Mouse (Mus musculus) neural tube, embryonic 14.5 days (tissue): ENCODE results near the gene Mag. TPM values are rescaled to one million over a fixed set of nuclear protein-coding genes. Genes with fewer than 3 reads are reported as not detected.

Experiments used
- ATAC-seq: fragments of 200-750 bp; cut with Nextera tagmentation; 2 replicates; pipeline ENCODE4 v1.8.0; 2017; ENCODE audit warnings: low read depth, mild to moderate bottlenecking, moderate TSS enrichment, moderate library complexity
- H3K27ac ChIP-seq: fragments of 300-500 bp; sonication (generic); 2 replicates; pipeline ENCODE4 v1.5.1; 2014; ENCODE audit warnings: low read depth, mild to moderate bottlenecking, control low read depth, low read length, moderate library complexity, mixed read lengths
- H3K27me3 ChIP-seq: fragments of 300-500 bp; sonication (generic); 2 replicates; pipeline ENCODE4 v1.6.1; 2014; ENCODE audit warnings: low read length; ENCODE audit not compliant: control insufficient read depth, insufficient read depth
- H3K36me3 ChIP-seq: fragments of 300-500 bp; sonication (generic); 2 replicates; pipeline ENCODE4 v1.6.1; 2014; ENCODE audit warnings: low read length, mixed read lengths; ENCODE audit not compliant: control insufficient read depth, insufficient read depth
- H3K4me1 ChIP-seq: fragments of 300-500 bp; sonication (generic); 2 replicates; pipeline ENCODE4 v1.6.1; 2014; ENCODE audit warnings: low read length; ENCODE audit not compliant: control insufficient read depth, insufficient read depth
- H3K4me2 ChIP-seq: fragments of 300-500 bp; sonication (generic); 2 replicates; pipeline ENCODE4 v1.6.1; 2014; ENCODE audit warnings: mild to moderate bottlenecking, low read depth, low read length, control low read depth
- H3K4me3 ChIP-seq: fragments of 300-500 bp; sonication (generic); 2 replicates; pipeline ENCODE4 v1.5.1; 2014; ENCODE audit warnings: low read depth, low read length, control low read depth, mixed read lengths
- H3K9ac ChIP-seq: fragments of 300-500 bp; sonication (generic); replicated peaks from 2 replicates; pipeline ENCODE4 v1.6.1; 2014; ENCODE audit warnings: low read depth, mild to moderate bottlenecking, control low read depth, low read length, mixed read lengths
- H3K9me3 ChIP-seq: fragments of 300-500 bp; sonication (generic); 2 replicates; pipeline ENCODE4 v1.6.1; 2016; ENCODE audit warnings: low read length; ENCODE audit not compliant: control insufficient read depth
- WGBS: fragments of 180-500 bp; shearing (Covaris S2); extraction: QIAGEN DNeasy Blood & Tissue Kit; methylation state at CpG from one replicate; pipeline ENCODE4 v1.1.7; 2014; 5-methylcytosine and 5-hydroxymethylcytosine counted together
- polyA plus RNA-seq: library from polyadenylated mRNA; unstranded; fragments of >200 nt; fragmentation: Nextera tagmentation; extraction: Ambion mirVana; gene quantifications from 2 replicates; pipeline ENCODE4 v1.2.1, GENCODE M21; 2014

Gene Mag
- polyA plus RNA-seq, 1 experiment from 2014 or later = 2.4 TPM

DNA sequence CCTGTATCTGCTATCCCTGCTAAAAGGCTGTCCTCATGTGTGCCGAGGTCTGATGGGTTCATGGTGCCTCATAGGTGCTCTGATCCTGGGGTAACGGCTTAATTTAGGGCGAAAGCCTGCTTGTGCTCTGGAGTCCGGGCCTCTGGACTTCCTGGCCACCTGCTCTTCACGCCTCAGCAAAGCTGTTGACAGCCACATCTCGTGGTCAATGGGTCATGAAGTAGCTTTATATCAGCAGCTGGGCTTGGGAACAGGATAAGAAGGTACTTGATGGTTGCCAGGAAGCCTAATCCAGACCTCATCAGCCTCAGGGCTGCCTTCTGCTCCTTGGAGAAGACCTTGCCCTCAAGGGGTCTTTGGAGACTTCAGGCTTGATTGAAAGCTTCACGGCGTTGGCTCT is 51.3 kb downstream of the Mag start:
- Histone ChIP-seq H3K4me3 (no peak overlapping the region), H3K27ac (no peak overlapping the region), H3K27me3 (no peaks in the 10 kb centered on the region), H3K4me2 (no peak overlapping the region), H3K4me1 (no peaks in the 10 kb centered on the region), H3K9me3 (no peaks in the 10 kb centered on the region), H3K9ac (no peak overlapping the region), H3K36me3 (no peaks in the 10 kb centered on the region)
- no peak for ATAC-seq
- 80% methylated on average over 8 of the region's 8 CpGs for WGBS

DNA sequence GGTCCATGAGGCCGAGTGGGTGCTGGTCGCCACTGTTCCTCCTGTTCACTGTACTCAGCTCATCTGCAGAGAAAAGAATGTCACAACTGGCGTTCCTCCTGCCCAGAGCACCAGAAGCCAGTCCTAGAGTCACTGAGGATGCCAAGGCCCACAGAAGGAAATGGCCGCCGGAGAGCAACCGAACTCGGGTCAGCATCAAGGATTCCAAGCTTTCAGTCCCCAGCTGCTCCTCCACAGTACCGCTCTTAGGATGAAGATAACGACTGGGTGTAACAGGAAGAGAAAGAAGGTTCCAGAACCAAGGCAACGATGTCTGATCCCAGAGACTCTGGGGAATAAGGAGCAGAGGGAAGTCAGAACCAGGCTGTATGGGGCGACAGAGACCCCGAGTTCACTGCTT is 53.2 kb downstream of the Mag start, which contains the start of gene Ffar1:
Gene Ffar1 (minus strand): TSS at position 101 of the 400 bp plus-strand sequence.
- 92% methylated on average over 12 of the region's 12 CpGs for WGBS
- no peaks in the 10 kb centered on the region for H3K27me3 ChIP-seq
- H3K9ac ChIP-seq = no peak within 1 kb of the TSS
- no peak within 1 kb of the TSS for H3K27ac ChIP-seq
- no peaks in the 10 kb centered on the region for H3K36me3 ChIP-seq
- no peaks in the 10 kb centered on the region for H3K4me1 ChIP-seq
- H3K4me3 ChIP-seq = no peak within 1 kb of the TSS
- ATAC-seq = no peak
- H3K4me2 ChIP-seq = no peak within 1 kb of the TSS
- H3K9me3 ChIP-seq = no peaks in the 10 kb centered on the region

DNA sequence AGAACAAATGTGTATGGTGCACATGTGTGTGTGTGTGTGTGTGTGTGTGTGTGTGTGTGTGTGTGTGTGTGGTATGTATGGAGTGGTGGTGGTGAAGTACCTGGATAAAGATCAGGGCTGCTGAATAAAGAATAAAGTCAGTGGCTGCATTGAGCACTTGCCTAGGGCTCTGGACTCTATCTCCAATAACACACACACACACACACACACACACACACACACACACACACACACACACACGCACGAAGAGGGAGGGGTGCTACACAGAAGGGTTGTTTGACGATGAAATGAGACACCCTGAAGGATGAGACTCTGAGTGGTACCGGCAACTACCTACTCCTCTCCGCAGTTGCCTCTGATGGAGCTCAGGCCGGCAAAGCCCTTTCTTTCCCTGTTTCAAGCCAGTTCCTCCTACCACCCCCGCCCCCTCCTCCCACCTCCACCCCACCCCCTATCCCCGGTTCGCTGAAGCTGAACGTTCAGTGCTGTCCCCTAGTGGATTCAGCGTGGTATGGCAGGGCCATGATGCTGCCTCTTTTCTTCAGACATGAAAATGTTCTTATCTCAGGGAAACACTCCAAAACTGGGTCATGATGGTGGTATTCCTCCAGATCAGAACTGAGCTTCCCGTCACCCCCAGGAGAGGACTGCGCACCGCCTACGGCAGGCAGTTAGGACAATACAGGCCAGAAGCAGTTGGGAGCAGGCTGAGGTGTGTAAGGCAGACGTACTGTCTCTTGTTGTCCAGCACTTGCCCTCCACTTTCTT is 54.9 kb downstream of the Mag start:
- Histone ChIP-seq H3K4me2 (peak overlapping the region; percentile 34), H3K4me3 (peak overlapping the region; percentile 8; the same call in 1 of the 2 replicates), H3K9me3 (no peaks in the 10 kb centered on the region), H3K27me3 (no peaks in the 10 kb centered on the region), H3K36me3 (no peaks in the 10 kb centered on the region), H3K27ac (no peak overlapping the region), H3K9ac (no peak overlapping the region), H3K4me1 (no peaks in the 10 kb centered on the region)
- 10% methylated on average over 14 of the region's 16 CpGs for WGBS
- ATAC-seq = peak; percentile 85

DNA sequence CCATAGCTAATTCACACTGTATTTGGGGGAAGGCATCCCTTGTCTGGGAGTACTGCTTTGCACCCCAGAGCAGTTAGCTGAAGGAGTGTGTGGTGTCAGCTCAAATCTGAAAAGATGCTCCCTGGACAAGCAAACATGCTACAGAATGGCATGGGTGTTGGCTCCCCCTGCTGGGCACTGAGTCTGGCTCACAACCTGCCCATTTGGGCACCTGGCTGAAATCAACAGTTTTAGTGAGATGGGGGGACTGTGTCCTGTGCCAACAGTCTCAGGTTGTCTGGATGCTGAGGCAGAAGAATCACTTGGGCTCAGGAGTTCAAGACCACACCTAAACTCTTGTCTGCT is 55.4 kb downstream of the Mag start:
- Histone ChIP-seq H3K9ac (no peak overlapping the region), H3K9me3 (no peaks in the 10 kb centered on the region), H3K4me1 (no peaks in the 10 kb centered on the region), H3K27me3 (no peaks in the 10 kb centered on the region), H3K4me3 (no peak overlapping the region), H3K36me3 (no peaks in the 10 kb centered on the region), H3K4me2 (no peak overlapping the region; the same call in 1 of the 2 replicates), H3K27ac (no peak overlapping the region)
- ATAC-seq = peak; percentile 77

DNA sequence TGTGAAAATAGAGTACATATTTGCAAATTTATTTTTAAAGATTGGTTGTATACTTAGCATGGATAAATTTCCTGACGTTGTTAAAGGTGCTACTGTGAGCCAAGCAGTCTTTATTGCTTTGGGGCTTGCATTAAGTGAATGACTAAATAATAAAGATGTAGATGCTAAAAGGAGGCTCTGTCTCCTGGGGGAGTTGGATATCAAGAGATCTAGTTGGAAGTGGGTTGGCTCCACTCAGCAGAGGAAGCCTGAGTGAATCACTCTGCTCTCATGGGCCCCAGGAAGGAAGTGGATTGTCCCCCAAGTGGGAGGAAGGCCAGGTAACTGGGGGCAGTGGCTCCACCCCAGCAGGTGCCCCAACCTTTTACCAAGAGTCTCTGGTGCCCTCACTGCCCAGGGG is 56.9 kb downstream of the Mag start:
- no peak overlapping the region for H3K4me2 ChIP-seq
- H3K27me3 ChIP-seq = no peaks in the 10 kb centered on the region
- 76% methylated on average over 1 of the region's 1 CpGs for WGBS
- no peak overlapping the region for H3K4me3 ChIP-seq
- no peaks in the 10 kb centered on the region for H3K36me3 ChIP-seq
- H3K9me3 ChIP-seq = no peaks in the 10 kb centered on the region
- no peak overlapping the region for H3K9ac ChIP-seq
- no peaks in the 10 kb centered on the region for H3K4me1 ChIP-seq
- ATAC-seq = no peak
- no peak overlapping the region for H3K27ac ChIP-seq

DNA sequence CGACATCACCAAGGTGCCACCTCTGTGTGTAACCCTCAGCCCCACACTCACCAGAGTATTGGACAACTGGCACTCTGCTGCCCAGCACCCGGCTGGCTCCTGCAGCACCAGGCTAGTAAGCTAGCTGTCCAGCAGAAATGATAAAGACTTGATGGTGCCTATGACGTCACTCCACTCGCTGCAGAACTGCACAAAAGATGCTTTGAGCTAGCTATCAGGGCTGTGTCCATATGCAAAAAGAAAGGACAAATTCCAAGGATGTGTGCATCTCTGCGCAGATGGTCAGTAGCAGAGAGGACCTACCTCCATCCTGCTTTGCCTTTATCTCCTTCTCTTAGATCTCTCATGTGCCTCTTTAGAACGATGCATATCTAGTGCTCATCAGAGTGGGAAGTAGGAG is 58.6 kb downstream of the Mag start, which contains the start of gene Ffar3:
Gene Ffar3 (minus strand): TSS at position 101 of the 400 bp plus-strand sequence.
- no peaks in the 10 kb centered on the region for H3K27me3 ChIP-seq
- no peaks in the 10 kb centered on the region for H3K4me1 ChIP-seq
- H3K4me3 ChIP-seq = no peak within 1 kb of the TSS
- no peaks in the 10 kb centered on the region for H3K9me3 ChIP-seq
- H3K36me3 ChIP-seq = no peaks in the 10 kb centered on the region
- 84% methylated on average over 6 of the region's 6 CpGs for WGBS
- H3K4me2 ChIP-seq = no peak within 1 kb of the TSS
- no peak within 1 kb of the TSS for H3K9ac ChIP-seq
- no peak for ATAC-seq
- no peak within 1 kb of the TSS for H3K27ac ChIP-seq

DNA sequence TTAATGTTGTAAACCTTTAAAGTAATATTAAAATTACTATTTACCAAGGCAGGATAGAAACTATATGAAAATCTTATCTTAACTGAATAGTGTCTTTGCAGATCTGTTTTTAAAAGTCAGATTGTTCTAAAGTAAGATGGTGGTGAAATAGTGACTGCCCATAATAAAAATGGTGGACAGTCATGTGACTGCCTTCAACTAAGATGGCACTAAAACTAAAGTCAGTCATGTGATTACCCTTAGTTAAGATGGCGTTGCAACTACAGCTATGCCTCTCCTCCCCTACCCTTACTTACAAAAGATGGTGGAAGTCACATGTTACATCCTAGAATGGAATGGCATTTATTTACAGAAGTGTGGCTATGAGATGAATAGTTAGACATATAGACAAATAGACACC is 63.3 kb downstream of the Mag start:
- H3K4me3 ChIP-seq = no peak overlapping the region
- no peak overlapping the region for H3K9ac ChIP-seq
- H3K27ac ChIP-seq = no peak overlapping the region
- no peaks in the 10 kb centered on the region for H3K27me3 ChIP-seq
- no peaks in the 10 kb centered on the region for H3K36me3 ChIP-seq
- no peak overlapping the region for H3K4me2 ChIP-seq
- whole genome bisulfite sequencing = 97% methylated on average over 1 of the region's 1 CpGs
- H3K9me3 ChIP-seq = no peaks in the 10 kb centered on the region
- no peak for ATAC-seq
- H3K4me1 ChIP-seq = no peaks in the 10 kb centered on the region

Other genes with a start within 250 kb of the Mag start
- 22.4 and 23.9 TPM in 2 replicates for gene Haus5, start 249.9 kb downstream of the Mag start, polyA plus RNA-seq
- not detected in 2 replicates for gene Pmis2, start 243.3 kb downstream of the Mag start, polyA plus RNA-seq
- gene 2200002J24Rik, start 215.9 kb downstream of the Mag start, polyA plus RNA-seq = not detected in 2 replicates
- 1.9 and 2.9 TPM in 2 replicates for gene Atp4a, start 202.7 kb downstream of the Mag start, polyA plus RNA-seq
- gene Tmem147, start 185.3 kb downstream of the Mag start, polyA plus RNA-seq = 286 and 323 TPM in 2 replicates
- gene Gapdhs, start 171.2 kb downstream of the Mag start, polyA plus RNA-seq = 0.90 and 1.2 TPM in 2 replicates
- 1.7 and 2.0 TPM in 2 replicates for gene Sbsn, start 163.4 kb downstream of the Mag start, polyA plus RNA-seq
- 0.73 and 2.3 TPM in 2 replicates for gene Dmkn, start 151.1 kb downstream of the Mag start, polyA plus RNA-seq
- 0.88 TPM in 1 of 2 replicates, not detected in the other for gene Krtdap, start 127.0 kb downstream of the Mag start, polyA plus RNA-seq
- 0.24 and 0.35 TPM in 2 replicates for gene Ffar2, start 91.1 kb downstream of the Mag start, polyA plus RNA-seq
- not detected in 2 replicates for gene Ffar3, start 58.7 kb downstream of the Mag start, polyA plus RNA-seq
- gene Ffar1, start 53.3 kb downstream of the Mag start, polyA plus RNA-seq = not detected in 2 replicates
- not detected in 2 replicates for gene Cd22, start 34.5 kb downstream of the Mag start, polyA plus RNA-seq
- gene Hamp2, start 9.8 kb upstream of the Mag start, polyA plus RNA-seq = not detected in 2 replicates
- not detected in 2 replicates for gene Hamp, start 29.2 kb upstream of the Mag start, polyA plus RNA-seq
- gene Usf2, start 41.9 kb upstream of the Mag start, polyA plus RNA-seq = 28.2 and 28.9 TPM in 2 replicates
- gene Lsr, start 58.6 kb upstream of the Mag start, polyA plus RNA-seq = 10.2 and 15.3 TPM in 2 replicates
- 0.40 and 0.44 TPM in 2 replicates for gene Fam187b, start 58.9 kb upstream of the Mag start, polyA plus RNA-seq
- gene Fxyd5, start 127.6 kb upstream of the Mag start, polyA plus RNA-seq = 7.8 and 12.9 TPM in 2 replicates
- 252 and 299 TPM in 2 replicates for gene Fxyd7, start 136.6 kb upstream of the Mag start, polyA plus RNA-seq
- 9.6 and 22.9 TPM in 2 replicates for gene Fxyd1, start 142.3 kb upstream of the Mag start, polyA plus RNA-seq
- 1.1 TPM in 1 of 2 replicates, not detected in the other for gene Lgi4, start 144.5 kb upstream of the Mag start, polyA plus RNA-seq
- gene Fxyd3, start 161.8 kb upstream of the Mag start, polyA plus RNA-seq = 0.35 TPM in 1 of 2 replicates, not detected in the other
- 0.67 TPM in 1 of 2 replicates, not detected in the other for gene Hpn, start 200.4 kb upstream of the Mag start, polyA plus RNA-seq
- 12.0 and 17.6 TPM in 2 replicates for gene Scn1b, start 212.1 kb upstream of the Mag start, polyA plus RNA-seq
- 180 and 208 TPM in 2 replicates for gene Gramd1a, start 241.0 kb upstream of the Mag start, polyA plus RNA-seq